Mouse (Mus musculus) left cerebral cortex, postnatal 14 days (tissue): Measurements from ENCODE around the gene Asna1. TPM values are rescaled to one million over a fixed set of nuclear protein-coding genes. Genes with fewer than 3 reads are reported as not detected.

Experiments used
- DNase-seq, 2 experiments: peaks; one replicate each; pipeline ENCODE4 v3.0.0; 2021 to 2022; ENCODE audit warnings: low spot score in 2 of 2, mixed read lengths in 1 of 2
- intact Hi-C: fragments of 180-260 bp; cut with DNase I; formaldehyde crosslinking; loops from one replicate; pipeline ENCODE4 v1.15.1; 2025
- long read RNA-seq, 2 experiments: library from polyadenylated mRNA; stranded (forward); transcript quantifications; one replicate each; pipeline ENCODE4 v2.0.0; 2021
- total RNA-seq, 2 experiments: library from RNA; stranded (reverse); gene quantifications; 2 replicates each; pipeline ENCODE4 v1.2.3; 2021

The Asna1 gene
- 100 to 1,000 TPM; 116 to 117 TPM for total RNA-seq
- long read RNA-seq, experiment 1, transcript Asna1-201 (7 exons, 1,256 nt): major isoform, 82 of 94 reads
- long read RNA-seq, experiment 1, partial matches to known transcripts: 3 of 94 reads
- long read RNA-seq, experiment 1, other reads (novel, unspliced or antisense): 9 of 94 reads
- long read RNA-seq, experiment 2, transcript Asna1-201 (7 exons, 1,256 nt): major isoform, 66 of 71 reads
- long read RNA-seq, experiment 2, partial matches to known transcripts: 1 of 71 reads
- long read RNA-seq, experiment 2, other reads (novel, unspliced or antisense): 4 of 71 reads

- intact Hi-C loops: no loop called here
- peak; percentile 83 to 95 for DNase-seq
Observed at GRCm38 (mm10) chr8:85025098-85025932, at the start of gene Asna1. Asna1 (minus strand) TSS chr8:85025281.

DNA sequence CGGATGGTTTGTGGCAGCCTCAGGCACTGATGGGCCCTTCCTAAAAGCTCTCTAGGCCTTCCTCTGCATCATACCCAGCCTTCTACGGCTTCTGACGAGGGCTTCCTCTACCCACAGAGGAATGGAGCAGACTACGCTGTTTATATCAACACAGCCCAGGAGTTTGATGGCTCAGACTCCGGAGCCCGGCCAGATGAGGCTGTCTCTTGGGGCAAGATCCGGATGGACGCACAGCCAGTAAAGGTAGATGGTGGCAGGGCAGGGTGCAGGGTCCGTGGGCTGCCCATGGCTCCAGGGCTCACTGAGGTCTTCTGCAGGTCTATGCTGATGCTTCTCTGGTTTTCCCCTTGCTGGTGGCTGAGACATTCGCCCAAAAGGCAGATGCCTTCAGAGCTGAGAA is 49.5 kb upstream of the Asna1 start:
- DNase-seq: no peak
- intact Hi-C loops: no loop called here

- intact Hi-C loops: no loop called here
- no peak for DNase-seq
Observed at GRCm38 (mm10) chr8:85074167-85074566, 49.1 kb upstream of the Asna1 start.

GRCm38 (mm10) chr8:85073041-85073612 is 48.0 kb upstream of the Asna1 start:
- no peak for DNase-seq

GRCm38 (mm10) chr8:85072364-85072929 is 47.4 kb upstream of the Asna1 start:
- intact Hi-C loops: no loop called here
- DNase-seq: no peak

More at GRCm38 (mm10) chr8:85073041-85073612, 48.0 kb upstream of the Asna1 start:
- intact Hi-C loops: no loop called here

DNA sequence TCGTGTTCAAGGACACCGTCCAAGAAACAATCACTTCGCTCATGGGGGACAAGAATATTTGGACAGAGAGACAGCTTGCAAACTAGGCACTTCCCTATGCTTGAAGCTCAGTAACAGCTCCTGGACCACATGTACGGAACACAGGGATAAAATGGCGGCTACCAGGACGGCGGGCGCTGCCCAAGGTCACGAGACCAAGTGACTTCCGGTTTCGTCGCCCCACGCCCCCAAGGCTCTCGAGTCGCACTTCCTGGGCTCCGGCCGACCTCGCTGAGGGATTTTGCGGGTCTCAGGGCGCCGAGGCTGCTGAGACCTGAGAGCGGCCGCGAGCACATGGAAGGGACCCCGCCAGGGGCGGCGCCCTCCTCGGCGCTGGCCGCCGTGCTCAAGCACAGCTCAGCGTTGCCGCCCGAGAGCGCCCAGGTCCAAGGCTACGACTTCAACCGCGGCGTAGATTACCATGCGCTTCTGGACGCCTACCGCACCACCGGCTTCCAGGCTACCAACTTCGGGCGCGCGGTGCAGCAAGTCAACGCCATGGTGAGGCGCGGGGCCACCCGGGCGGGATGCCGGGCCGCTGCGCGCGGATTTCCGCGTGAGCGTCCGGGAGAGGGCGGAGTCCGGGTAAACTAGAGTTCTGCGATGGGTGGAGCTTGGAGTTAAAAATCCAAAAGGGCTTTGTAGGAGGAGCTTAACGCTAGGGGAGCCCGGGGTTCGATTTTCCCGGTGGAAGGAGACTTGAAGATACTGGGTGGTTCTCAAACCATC is 46.6 kb upstream of the Asna1 start, which contains the start of gene Dhps:
TSS of gene Dhps (plus strand) at position 244 of the 768 bp plus-strand sequence.
- peak; percentile 93 to 94 for DNase-seq
- intact Hi-C loops: no loop called here

- intact Hi-C loops: no loop called here
- no peak for DNase-seq
Observed at GRCm38 (mm10) chr8:85071041-85071440, 46.0 kb upstream of the Asna1 start.

DNA sequence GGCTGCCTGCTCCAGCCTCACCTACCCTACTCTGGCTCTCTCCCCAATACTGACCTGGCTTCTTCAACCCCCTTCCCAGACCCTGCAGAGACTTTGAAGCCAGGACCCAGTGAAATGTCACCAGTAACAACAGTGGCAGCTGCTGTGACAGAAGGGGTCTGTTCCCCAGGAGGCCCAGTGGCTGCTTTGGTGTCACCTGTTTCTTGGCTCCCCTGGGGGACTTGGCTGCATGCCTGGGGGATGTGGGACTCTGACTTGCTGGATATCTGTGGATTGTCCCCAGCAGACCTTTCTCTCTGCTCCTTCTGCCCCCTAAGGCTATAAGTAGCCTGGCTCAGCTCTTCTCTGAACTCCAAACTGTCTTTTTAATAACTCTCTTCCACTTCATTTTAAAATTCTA is 42.9 kb upstream of the Asna1 start, which contains the start of gene Gm5741:
TSS of gene Gm5741 (minus strand) at position 1 of the 400 bp plus-strand sequence.
- intact Hi-C loops: no loop called here
- DNase-seq: no peak

GRCm38 (mm10) chr8:85067155-85067554 is 42.1 kb upstream of the Asna1 start:
- intact Hi-C loops: no loop called here
- DNase-seq: no peak

GRCm38 (mm10) chr8:85065213-85065612 is 40.1 kb upstream of the Asna1 start:
- DNase-seq: no peak
- intact Hi-C loops: no loop called here

DNA sequence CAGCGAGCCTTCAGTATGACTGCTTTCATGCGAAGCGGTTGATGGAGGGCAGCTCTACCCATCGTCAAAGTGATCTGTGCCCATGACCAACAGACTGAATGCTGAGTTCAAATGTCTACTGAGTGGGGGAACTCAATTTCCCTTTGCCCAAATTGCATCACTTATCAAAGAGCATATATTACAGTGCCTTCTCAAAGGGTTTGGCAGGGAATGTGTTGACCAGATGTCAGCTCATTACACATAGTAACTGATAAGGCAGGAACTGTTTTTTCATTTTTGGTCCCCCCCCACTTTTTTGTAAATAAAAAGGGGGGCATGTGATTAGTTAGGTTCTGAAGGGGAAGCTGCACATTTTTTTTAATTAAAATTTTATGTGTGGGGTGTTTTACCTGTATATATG is 37.5 kb upstream of the Asna1 start:
- intact Hi-C loops: no loop called here

GRCm38 (mm10) chr8:85059879-85060616 is 35.0 kb upstream of the Asna1 start, which contains the start of gene Fbxw9:
Fbxw9 (plus strand) TSS chr8:85060055.
- intact Hi-C loops: no loop called here
- peak; percentile 94 to 95 for DNase-seq

More for the DNA sequence above, 37.5 kb upstream of the Asna1 start:
- DNase-seq: no peak

GRCm38 (mm10) chr8:85057367-85057766 is 32.3 kb upstream of the Asna1 start:
- intact Hi-C loops: no loop called here
- DNase-seq: no peak

DNA sequence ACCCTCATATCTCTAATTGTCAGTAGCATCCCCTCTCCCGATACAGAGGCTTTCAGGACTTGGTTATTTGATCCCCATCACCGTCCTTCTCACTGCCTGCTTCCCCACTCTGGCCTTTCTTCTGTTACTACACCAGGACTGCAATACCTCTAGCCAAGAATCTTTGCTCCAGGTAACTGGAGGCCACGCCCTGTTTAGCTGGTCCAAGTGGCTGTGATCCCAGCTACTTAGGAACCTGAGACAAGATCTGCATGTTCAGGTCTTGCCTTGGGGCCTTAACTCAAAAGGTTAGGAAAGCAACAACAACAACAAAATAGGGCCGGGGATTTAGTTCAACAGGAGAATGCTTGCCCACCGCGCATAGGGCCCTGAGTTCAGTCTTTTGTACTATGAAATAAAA is 18.5 kb upstream of the Asna1 start:
- DNase-seq: no peak
- intact Hi-C loops: no loop called here

DNA sequence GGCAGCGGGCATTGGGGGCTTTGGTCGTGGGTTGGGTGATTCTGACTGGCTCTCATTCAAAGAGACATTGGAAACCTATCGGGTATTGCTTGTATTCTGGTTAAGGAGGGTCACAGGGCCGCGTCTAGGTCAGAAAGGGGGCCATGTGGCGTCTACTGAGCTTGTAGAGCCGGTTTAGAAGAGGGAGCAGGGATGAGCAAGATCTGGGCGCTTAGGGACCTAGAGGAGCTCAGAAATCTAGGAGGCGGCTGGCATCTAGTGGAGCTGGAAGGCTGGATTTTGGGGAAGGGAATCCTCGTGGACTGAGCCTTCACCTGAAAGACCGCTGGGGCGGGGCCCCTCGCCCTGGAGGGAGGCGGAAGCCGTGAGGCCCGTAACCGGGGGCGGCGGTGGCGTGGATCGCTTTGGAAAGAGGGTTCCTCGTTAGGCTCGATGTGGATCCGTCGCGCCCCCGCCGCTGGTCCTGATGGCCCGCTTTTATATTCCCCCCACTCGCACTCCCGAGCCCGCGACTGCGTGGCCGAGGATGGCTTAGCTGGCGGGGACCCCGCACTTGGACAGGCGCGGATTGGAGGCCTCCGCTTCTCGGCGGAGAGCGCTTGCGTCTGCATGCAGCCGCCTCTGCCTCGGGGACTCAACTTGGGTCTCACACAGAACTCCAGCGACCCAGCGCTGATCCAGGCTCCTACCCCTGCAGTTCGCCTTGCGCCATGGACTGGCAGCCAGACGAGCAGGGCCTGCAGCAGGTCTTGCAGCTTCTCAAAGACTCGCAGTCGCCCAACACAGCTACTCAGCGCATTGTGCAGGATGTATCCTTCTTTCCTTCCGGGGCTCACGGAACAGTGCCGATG is 12.8 kb upstream of the Asna1 start:
- DNase-seq: peak; percentile 49 to 51
- intact Hi-C loops: no loop called here

- no peak for DNase-seq
- intact Hi-C loops: no loop called here
Observed at GRCm38 (mm10) chr8:85037366-85037680, 12.2 kb upstream of the Asna1 start.

GRCm38 (mm10) chr8:85036718-85037365 is 11.8 kb upstream of the Asna1 start, which contains the start of gene Tnpo2:
Tnpo2 (plus strand) TSS chr8:85036915.
- peak; percentile 95 to 98 for DNase-seq
- intact Hi-C loops: no loop called here
